Mouse (Mus musculus) thymus, postnatal 4 days (tissue): ENCODE data around the gene Gm9958.

Source experiments
- DNase-seq: peaks from one replicate; pipeline ENCODE4 v3.0.0; 2021

Gm9958 gene

GRCm38 (mm10) chr5:90414142-90414924 is 47.3 kb downstream of the Gm9958 start:
- DNase-seq: no peak

- no peak for DNase-seq
Observed at GRCm38 (mm10) chr5:90414925-90415295, 47.9 kb downstream of the Gm9958 start.
